Mouse (Mus musculus): ENCODE measurements around the gene Slc1a2.

DNA sequence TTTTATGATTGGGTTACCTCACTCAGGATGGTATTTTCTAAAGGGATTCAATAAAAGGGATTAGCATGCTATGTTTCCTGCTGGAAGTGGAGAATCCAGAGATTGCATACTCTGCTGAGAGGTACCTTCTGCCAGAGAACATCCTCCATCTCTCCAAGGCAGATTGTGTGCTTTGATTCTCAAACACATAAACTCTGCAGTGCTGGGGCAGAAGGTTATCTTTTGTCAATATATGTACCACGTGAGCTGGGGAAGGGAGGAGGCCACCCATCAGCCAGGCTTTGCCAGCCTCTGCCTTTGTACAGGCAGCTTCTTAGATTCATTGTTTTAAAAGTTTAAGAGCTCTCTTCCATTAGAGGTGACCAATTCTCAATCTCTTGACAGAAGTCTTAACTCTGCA lies 57.3 kb downstream of the Slc1a2 start:
- TF ChIP-seq CTCF (IDR thresholded peaks at IDR 0.05; ENCODE audit: insufficient read depth, low read length), result no peak
- no peak for TF ChIP-seq POLR2A (IDR thresholded peaks at IDR 0.05; ENCODE audit: borderline replicate concordance, extremely low read depth, low read depth, low read length)
